Mouse (Mus musculus) lung, adult 10 weeks (tissue): ENCODE measurements around the gene Igsf10. TPM values are rescaled to one million over a fixed set of nuclear protein-coding genes. Genes with fewer than 3 reads are reported as not detected.

Source experiments
- polyA plus RNA-seq: library from polyadenylated mRNA; stranded (reverse); fragments of 350-450 nt; fragmentation: Illumina TruSeq; extraction: RNeasy Lipid Tissue Mini Kit (QIAGEN cat#74804); gene quantifications from one replicate; pipeline ENCODE4 v1.2.3, GENCODE M21; 2014; ENCODE audit warnings: low read depth, low replicate concordance; ENCODE audit not compliant: insufficient read depth

Gene Igsf10
- polyA plus RNA-seq = 1.3 TPM

DNA sequence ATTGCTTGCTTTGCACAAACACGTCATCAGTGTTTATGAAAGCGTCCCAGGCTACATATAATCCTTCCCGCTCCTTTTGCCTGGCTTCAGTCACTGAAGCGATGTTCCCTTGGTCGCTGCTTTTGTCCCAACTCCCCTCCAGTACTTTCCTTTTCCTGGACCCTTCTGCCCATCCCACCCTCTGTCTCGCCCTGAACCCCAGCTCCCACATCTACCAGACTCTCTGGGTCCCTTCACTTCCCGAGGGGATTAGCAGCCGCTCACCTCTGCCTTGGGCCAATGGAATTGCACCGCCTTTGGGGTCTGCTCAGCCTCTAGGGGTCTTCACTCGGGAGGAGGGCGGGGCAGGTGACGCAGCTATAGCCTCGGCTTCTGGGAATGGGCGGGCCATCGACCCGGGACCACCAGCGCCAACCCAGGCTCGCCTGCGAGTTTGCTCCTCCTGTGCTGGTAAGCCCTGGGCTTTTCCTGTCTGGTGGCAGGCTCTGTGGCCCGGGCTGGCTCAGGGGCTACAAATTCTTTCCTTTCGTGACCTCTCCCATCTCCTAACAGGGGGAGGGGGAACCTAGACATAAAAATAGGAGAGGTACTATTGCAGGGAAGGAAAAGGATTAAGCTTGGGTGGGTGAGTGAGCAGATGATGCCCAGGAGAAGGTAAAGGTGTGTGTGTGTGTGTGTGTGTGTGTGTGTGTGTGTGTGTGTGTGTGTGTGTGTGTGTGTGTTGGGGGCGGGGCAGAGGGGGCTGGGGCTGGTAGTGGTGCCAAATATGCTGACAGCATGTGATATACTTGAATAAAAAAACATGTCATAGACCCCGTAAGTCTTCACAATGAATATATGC is at the start of gene Igsf10:
Gene Igsf10 (minus strand): TSS at position 330 of the 841 bp plus-strand sequence.

Other genes with a start within 250 kb of the Igsf10 start
- 4.6 TPM for gene Gpr171, start 242.6 kb downstream of the Igsf10 start, polyA plus RNA-seq
- gene P2ry14, start 190.8 kb downstream of the Igsf10 start, polyA plus RNA-seq = 8.8 TPM
- not detected for gene Gpr87, start 149.3 kb downstream of the Igsf10 start, polyA plus RNA-seq
- 2.2 TPM for gene P2ry13, start 133.5 kb downstream of the Igsf10 start, polyA plus RNA-seq
- gene P2ry12, start 81.5 kb downstream of the Igsf10 start, polyA plus RNA-seq = 2.0 TPM